In genomic region chr6:34876835-34877156, GRCm38 (mm10) we compare ENCODE assay signal across 8 mouse cellular contexts. TPM values are rescaled to one million over a fixed set of nuclear protein-coding genes. Genes with fewer than 3 reads are reported as not detected.
DNase-seq lines count a peak whose midpoint lies in the region; ATAC-seq and TF ChIP-seq lines count a peak whose summit lies in the region.

No protein-coding gene starts in this region.

- no peak for TF ChIP-seq POLR2A in limb, embryonic 14.5 days (IDR thresholded peaks at IDR 0.05; ENCODE audit: borderline replicate concordance, extremely low read depth, insufficient read depth, insufficient read length)

- H3K4me3 ChIP-seq in lung, postnatal 0 days (ENCODE audit: low read depth, low read length) = no peak overlapping the region
- H3K4me3 ChIP-seq in forebrain, embryonic 10.5 days = peak overlapping the region; percentile 72
- peak overlapping the region; percentile 67 for H3K4me3 ChIP-seq in limb, embryonic 14.5 days (replicated peaks; ENCODE audit: low read length)
- peak overlapping the region; percentile 65; the same call in 1 of the 2 replicates for H3K4me3 ChIP-seq in stomach, embryonic 14.5 days (ENCODE audit: low read depth, low read length)

- intact Hi-C loops in gastrocnemius, postnatal 14 days (cut with DNase I; ENCODE audit: low total_unique reads) = no loop called here

- peaks cover 12% of the 10 kb centered on the region; the same call in 1 of the 2 replicates for H3K4me1 ChIP-seq in lung, postnatal 0 days (ENCODE audit: insufficient read depth, low read depth, low read length)
- peaks cover 39% of the 10 kb centered on the region for H3K4me1 ChIP-seq in forebrain, embryonic 10.5 days
- H3K4me1 ChIP-seq in limb, embryonic 14.5 days (ENCODE audit: control insufficient read depth, insufficient read depth, low read length) = peaks cover 9% of the 10 kb centered on the region; the same call in 1 of the 2 replicates
- H3K4me1 ChIP-seq in stomach, embryonic 14.5 days (ENCODE audit: control insufficient read depth, insufficient read depth, low read length) = peaks cover 22% of the 10 kb centered on the region

- H3K9me3 ChIP-seq in lung, postnatal 0 days (ENCODE audit: low read length) = no peaks in the 10 kb centered on the region
- no peaks in the 10 kb centered on the region for H3K9me3 ChIP-seq in forebrain, embryonic 10.5 days
- no peaks in the 10 kb centered on the region for H3K9me3 ChIP-seq in limb, embryonic 14.5 days (ENCODE audit: control insufficient read depth, low read length)
- no peaks in the 10 kb centered on the region for H3K9me3 ChIP-seq in stomach, embryonic 14.5 days (ENCODE audit: control insufficient read depth, low read depth, low read length)

- H3K27me3 ChIP-seq in lung, postnatal 0 days (replicated peaks; ENCODE audit: insufficient read depth, low read length) = no peaks in the 10 kb centered on the region
- H3K27me3 ChIP-seq in forebrain, embryonic 10.5 days (ENCODE audit: poor library complexity, severe bottlenecking) = no peaks in the 10 kb centered on the region
- H3K27me3 ChIP-seq in limb, embryonic 14.5 days (ENCODE audit: control insufficient read depth, insufficient read depth, low read length) = no peaks in the 10 kb centered on the region
- no peaks in the 10 kb centered on the region for H3K27me3 ChIP-seq in stomach, embryonic 14.5 days (ENCODE audit: control insufficient read depth, insufficient read depth, low read length)

- WGBS in lung, postnatal 0 days = 23% methylated on average over 2 of the region's 2 CpGs
- 71% methylated on average over 2 of the region's 2 CpGs for WGBS in forebrain, embryonic 10.5 days
- 19% methylated on average over 2 of the region's 2 CpGs for WGBS in limb, embryonic 14.5 days
- 21% methylated on average over 2 of the region's 2 CpGs for WGBS in stomach, embryonic 14.5 days

- TF ChIP-seq EP300 in lung, postnatal 0 days (IDR thresholded peaks at IDR 0.05) = no peak

- peak overlapping the region; percentile 95; the same call in 1 of the 2 replicates for H3K27ac ChIP-seq in lung, postnatal 0 days (ENCODE audit: low read length)
- H3K27ac ChIP-seq in forebrain, embryonic 10.5 days = peak overlapping the region; percentile 93
- no peak overlapping the region for H3K27ac ChIP-seq in limb, embryonic 14.5 days (replicated peaks; ENCODE audit: low read depth, low read length)
- H3K27ac ChIP-seq in stomach, embryonic 14.5 days (ENCODE audit: low read length) = no peak overlapping the region

- TF ChIP-seq CTCF in lung, postnatal 0 days (IDR thresholded peaks at IDR 0.05) = no peak

- peaks cover 5% of the 10 kb centered on the region; the same call in 1 of the 2 replicates for H3K36me3 ChIP-seq in lung, postnatal 0 days (ENCODE audit: insufficient read depth, low read length)
- peaks cover 65% of the 10 kb centered on the region for H3K36me3 ChIP-seq in forebrain, embryonic 10.5 days (replicated peaks)
- H3K36me3 ChIP-seq in limb, embryonic 14.5 days (ENCODE audit: control insufficient read depth, insufficient read depth, low read length) = peaks cover 27% of the 10 kb centered on the region; the same call in 1 of the 2 replicates
- no peaks in the 10 kb centered on the region for H3K36me3 ChIP-seq in stomach, embryonic 14.5 days (ENCODE audit: control insufficient read depth, insufficient read depth, low read length)

- H3K4me2 ChIP-seq in lung, postnatal 0 days (replicated peaks; ENCODE audit: low read depth, low read length) = peak overlapping the region; percentile 68
- H3K4me2 ChIP-seq in limb, embryonic 14.5 days (replicated peaks; ENCODE audit: low read depth, low read length, severe bottlenecking) = peak overlapping the region; percentile 75
- H3K4me2 ChIP-seq in stomach, embryonic 14.5 days (replicated peaks; ENCODE audit: low read depth, low read length) = peak overlapping the region; percentile 74

- no peak overlapping the region for H3K9ac ChIP-seq in lung, postnatal 0 days (replicated peaks; ENCODE audit: low read depth)
- H3K9ac ChIP-seq in limb, embryonic 14.5 days (ENCODE audit: low read depth, low read length, severe bottlenecking) = peak overlapping the region; percentile 90
- H3K9ac ChIP-seq in stomach, embryonic 14.5 days (replicated peaks; ENCODE audit: low read depth, low read length) = peak overlapping the region; percentile 79; the same call in 1 of the 2 replicates

- no peak for DNase-seq in lung, postnatal 0 days (ENCODE audit: low spot score)
- DNase-seq in lung, postnatal 36 days = no peak
- no peak for DNase-seq in forebrain, embryonic 10.5 days (ENCODE audit: extremely low spot score, low spot score)
- no peak for DNase-seq in limb, embryonic 14.5 days (ENCODE audit: low spot score)
- DNase-seq in adrenal gland, adult 8-10 months = no peak
- DNase-seq in gastrocnemius, postnatal 14 days = no peak

- ATAC-seq in lung, postnatal 0 days = no peak
- ATAC-seq in limb, embryonic 14.5 days (ENCODE audit: low FRiP score, low read depth) = no peak
- ATAC-seq in stomach, embryonic 14.5 days (ENCODE audit: insufficient number of reproducible peaks, insufficient read depth, low FRiP score, low read depth) = no peak
- no peak for ATAC-seq in monocyte, adult 5-6 weeks (replicated peaks; ENCODE audit: insufficient number of reproducible peaks, low FRiP score, low TSS enrichment, poor library complexity, severe bottlenecking)

RNA-seq across cellular contexts. Expression of gene Cyren, which starts 1.1 kb away (rescaled TPM):
- 12.6 and 13.8 TPM in 2 replicates for polyA plus RNA-seq in lung, postnatal 0 days (2015; fragmentation: Nextera tagmentation; extraction: Ambion mirVana)
- 17.5 and 18.7 TPM in 2 replicates for polyA plus RNA-seq in forebrain, embryonic 10.5 days (2016; fragmentation: Nextera tagmentation; extraction: Ambion mirVana)
- polyA plus RNA-seq in limb, embryonic 14.5 days (2012; rRNA removed) = 22.6 and 24.2 TPM in 2 replicates
- 11.3 and 12.4 TPM in 2 replicates for polyA plus RNA-seq in limb, embryonic 14.5 days (2014; fragmentation: Nextera tagmentation; extraction: Ambion mirVana)
- 9.4 and 10.0 TPM in 2 replicates for polyA plus RNA-seq in stomach, embryonic 14.5 days (2014; fragmentation: Nextera tagmentation; extraction: Ambion mirVana)
- 1 to 10 TPM; 6.9 to 9.0 (median 7.9) TPM for total RNA-seq in adrenal gland, adult 8-10 months (2022)
- 6.1 to 7.3 TPM (median 6.3 TPM) in 3 replicates for total RNA-seq in monocyte, adult 5-6 weeks (2017)
- total RNA-seq in gastrocnemius, postnatal 14 days (2021) = 1 to 10 TPM; 4.0 to 5.0 TPM

RNA-seq across cellular contexts. Expression of gene Tmem140, which starts 13.8 kb away (rescaled TPM):
- polyA plus RNA-seq in lung, postnatal 0 days (2015; fragmentation: Nextera tagmentation; extraction: Ambion mirVana) = 30.6 and 34.9 TPM in 2 replicates
- polyA plus RNA-seq in forebrain, embryonic 10.5 days (2016; fragmentation: Nextera tagmentation; extraction: Ambion mirVana) = 1.7 and 2.2 TPM in 2 replicates
- polyA plus RNA-seq in limb, embryonic 14.5 days (2012; rRNA removed) = 1.2 and 1.8 TPM in 2 replicates
- 1.2 and 2.5 TPM in 2 replicates for polyA plus RNA-seq in limb, embryonic 14.5 days (2014; fragmentation: Nextera tagmentation; extraction: Ambion mirVana)
- 1.4 and 1.8 TPM in 2 replicates for polyA plus RNA-seq in stomach, embryonic 14.5 days (2014; fragmentation: Nextera tagmentation; extraction: Ambion mirVana)
- 10 to 100 TPM; 14.1 to 33.3 (median 18.4) TPM for total RNA-seq in adrenal gland, adult 8-10 months (2022)
- total RNA-seq in monocyte, adult 5-6 weeks (2017) = 8.0 to 21.4 TPM (median 8.5 TPM) in 3 replicates
- total RNA-seq in gastrocnemius, postnatal 14 days (2021) = 10 to 100 TPM; 12.7 to 15.5 TPM

RNA-seq across cellular contexts. Expression of gene Wdr91, which starts 33.9 kb away (rescaled TPM):
- 19.9 and 21.1 TPM in 2 replicates for polyA plus RNA-seq in lung, postnatal 0 days (2015; fragmentation: Nextera tagmentation; extraction: Ambion mirVana)
- 12.0 TPM in 2 replicates for polyA plus RNA-seq in forebrain, embryonic 10.5 days (2016; fragmentation: Nextera tagmentation; extraction: Ambion mirVana)
- polyA plus RNA-seq in limb, embryonic 14.5 days (2012; rRNA removed) = 22.2 TPM in 2 replicates
- polyA plus RNA-seq in limb, embryonic 14.5 days (2014; fragmentation: Nextera tagmentation; extraction: Ambion mirVana) = 9.6 and 11.3 TPM in 2 replicates
- polyA plus RNA-seq in stomach, embryonic 14.5 days (2014; fragmentation: Nextera tagmentation; extraction: Ambion mirVana) = 9.7 and 10.7 TPM in 2 replicates
- total RNA-seq in adrenal gland, adult 8-10 months (2022) = 10 to 100 TPM; 11.2 to 24.0 (median 17.3) TPM
- 14.8 to 23.2 TPM (median 20.6 TPM) in 3 replicates for total RNA-seq in monocyte, adult 5-6 weeks (2017)
- total RNA-seq in gastrocnemius, postnatal 14 days (2021) = 1 to 10 TPM; 9.3 to 9.7 TPM

RNA-seq across cellular contexts. Expression of gene Stra8, which starts 43.2 kb away (rescaled TPM):
- polyA plus RNA-seq in lung, postnatal 0 days (2015; fragmentation: Nextera tagmentation; extraction: Ambion mirVana) = 0.10 TPM in 1 of 2 replicates, not detected in the other
- polyA plus RNA-seq in forebrain, embryonic 10.5 days (2016; fragmentation: Nextera tagmentation; extraction: Ambion mirVana) = not detected in 2 replicates
- polyA plus RNA-seq in limb, embryonic 14.5 days (2012; rRNA removed) = 0.05 TPM in 1 of 2 replicates, not detected in the other
- not detected in 2 replicates for polyA plus RNA-seq in limb, embryonic 14.5 days (2014; fragmentation: Nextera tagmentation; extraction: Ambion mirVana)
- polyA plus RNA-seq in stomach, embryonic 14.5 days (2014; fragmentation: Nextera tagmentation; extraction: Ambion mirVana) = not detected in 2 replicates
- not detected for total RNA-seq in adrenal gland, adult 8-10 months (2022)
- total RNA-seq in monocyte, adult 5-6 weeks (2017) = not detected in 3 replicates
- total RNA-seq in gastrocnemius, postnatal 14 days (2021) = not detected

Comparison
In these comparisons a context has a peak if more than half of its experiments do, and no peak if none do; other contexts are left out.
1. H3K27ac ChIP-seq: peak in lung, postnatal 0 days (single experiment) and forebrain, embryonic 10.5 days (single experiment); none in limb, embryonic 14.5 days (single experiment) and stomach, embryonic 14.5 days (single experiment).
2. Peak in every context shown above with its lines, with median percentiles within 50 percentile points of each other: H3K4me2 ChIP-seq.